Mouse (Mus musculus): ENCODE measurements around the gene Ube4b. TPM values are rescaled to one million over a fixed set of nuclear protein-coding genes. Genes with fewer than 3 reads are reported as not detected.
A peak's percentile ranks its signal among the peaks of the same experiment; 100 is the strongest.

Gene Ube4b
- polyA plus RNA-seq, 1 experiment, result 36.5 TPM

DNA sequence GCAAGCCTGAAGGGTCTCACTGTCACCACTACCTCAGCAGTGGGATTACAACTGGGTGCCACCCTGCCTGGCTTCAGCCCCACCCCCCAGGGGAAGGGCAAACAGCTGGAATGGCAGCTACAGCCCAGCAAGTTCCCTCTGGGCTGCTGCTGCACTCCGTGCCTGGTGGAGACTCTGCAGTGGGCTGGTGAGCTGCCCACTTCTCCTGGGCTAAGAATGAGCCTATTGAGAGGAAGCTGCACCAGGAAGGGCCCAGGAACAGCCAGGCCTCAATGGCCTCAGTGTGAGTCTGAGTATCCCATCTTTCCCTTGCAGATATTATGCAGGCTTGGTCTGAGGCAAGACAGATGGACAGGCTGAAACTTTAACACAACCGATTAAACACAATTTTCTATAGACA, 88.4 kb downstream of the Ube4b start:
- Histone ChIP-seq H3K4me3 (ENCODE audit: control insufficient read depth, low read depth, low read length) (no peak overlapping the region), H3K27ac (ENCODE audit: control insufficient read depth, insufficient read depth, low read depth, low read length) (no peak overlapping the region), H3K4me1 (ENCODE audit: control insufficient read depth, insufficient read depth, low read length) (no peaks in the 10 kb centered on the region; the same call in 1 of the 2 replicates), H3K36me3 (ENCODE audit: control insufficient read depth, insufficient read depth, low read length) (peaks cover 9% of the 10 kb centered on the region), H3K27me3 (ENCODE audit: control insufficient read depth, insufficient read depth, low read length) (no peaks in the 10 kb centered on the region)
- no peak for TF ChIP-seq POLR2A (IDR thresholded peaks at IDR 0.05; ENCODE audit: control insufficient read depth, low read depth, low read length)
- no peak for TF ChIP-seq CTCF (IDR thresholded peaks at IDR 0.05; ENCODE audit: control insufficient read depth, insufficient read depth, insufficient replicate concordance, low read depth, low read length)

- H3K36me3 ChIP-seq (ENCODE audit: control insufficient read depth, insufficient read depth, low read length), result peaks cover 9% of the 10 kb centered on the region
- H3K4me1 ChIP-seq (ENCODE audit: control insufficient read depth, insufficient read depth, low read length), result no peaks in the 10 kb centered on the region; the same call in 1 of the 2 replicates
- H3K27ac ChIP-seq (ENCODE audit: control insufficient read depth, insufficient read depth, low read depth, low read length), result no peak overlapping the region
- TF ChIP-seq CTCF (IDR thresholded peaks at IDR 0.05; ENCODE audit: control insufficient read depth, insufficient read depth, insufficient replicate concordance, low read depth, low read length), result no peak; the same call in 1 of the 2 replicates
- peak; percentile 17; the same call in 1 of the 2 replicates for TF ChIP-seq POLR2A (IDR thresholded peaks at IDR 0.05; ENCODE audit: control insufficient read depth, low read depth, low read length)
- peak overlapping the region; percentile 27 for H3K4me3 ChIP-seq (ENCODE audit: control insufficient read depth, low read depth, low read length)
- H3K27me3 ChIP-seq (ENCODE audit: control insufficient read depth, insufficient read depth, low read length), result no peaks in the 10 kb centered on the region
Observed at GRCm38 (mm10) chr4:149337353-149337752, 89.2 kb downstream of the Ube4b start.

GRCm38 (mm10) chr4:149336302-149336701, 90.2 kb downstream of the Ube4b start:
- Histone ChIP-seq H3K4me3 (ENCODE audit: control insufficient read depth, low read depth, low read length) (peak overlapping the region; percentile 87), H3K27ac (ENCODE audit: control insufficient read depth, insufficient read depth, low read depth, low read length) (no peak overlapping the region; the same call in 1 of the 2 replicates), H3K4me1 (ENCODE audit: control insufficient read depth, insufficient read depth, low read length) (no peaks in the 10 kb centered on the region; the same call in 1 of the 2 replicates), H3K36me3 (ENCODE audit: control insufficient read depth, insufficient read depth, low read length) (peaks cover 9% of the 10 kb centered on the region), H3K27me3 (ENCODE audit: control insufficient read depth, insufficient read depth, low read length) (no peaks in the 10 kb centered on the region)
- TF ChIP-seq POLR2A (IDR thresholded peaks at IDR 0.05; ENCODE audit: control insufficient read depth, low read depth, low read length) (no peak), CTCF (IDR thresholded peaks at IDR 0.05; ENCODE audit: control insufficient read depth, insufficient read depth, insufficient replicate concordance, low read depth, low read length) (no peak)

GRCm38 (mm10) chr4:149334881-149335280, 91.7 kb downstream of the Ube4b start:
- H3K27me3 ChIP-seq (ENCODE audit: control insufficient read depth, insufficient read depth, low read length), result no peaks in the 10 kb centered on the region
- peak overlapping the region; percentile 87 for H3K4me3 ChIP-seq (ENCODE audit: control insufficient read depth, low read depth, low read length)
- TF ChIP-seq POLR2A (IDR thresholded peaks at IDR 0.05; ENCODE audit: control insufficient read depth, low read depth, low read length) (no peak), CTCF (IDR thresholded peaks at IDR 0.05; ENCODE audit: control insufficient read depth, insufficient read depth, insufficient replicate concordance, low read depth, low read length) (no peak)
- H3K27ac ChIP-seq (ENCODE audit: control insufficient read depth, insufficient read depth, low read depth, low read length), result peak overlapping the region; percentile 76
- no peaks in the 10 kb centered on the region; the same call in 1 of the 2 replicates for H3K4me1 ChIP-seq (ENCODE audit: control insufficient read depth, insufficient read depth, low read length)
- H3K36me3 ChIP-seq (ENCODE audit: control insufficient read depth, insufficient read depth, low read length), result peaks cover 11% of the 10 kb centered on the region

- Histone ChIP-seq H3K4me1 (ENCODE audit: control insufficient read depth, insufficient read depth, low read length) (no peaks in the 10 kb centered on the region; the same call in 1 of the 2 replicates), H3K27me3 (ENCODE audit: control insufficient read depth, insufficient read depth, low read length) (no peaks in the 10 kb centered on the region), H3K36me3 (ENCODE audit: control insufficient read depth, insufficient read depth, low read length) (peaks cover 12% of the 10 kb centered on the region), H3K27ac (ENCODE audit: control insufficient read depth, insufficient read depth, low read depth, low read length) (no peak overlapping the region), H3K4me3 (ENCODE audit: control insufficient read depth, low read depth, low read length) (peak overlapping the region; percentile 51)
- TF ChIP-seq CTCF (IDR thresholded peaks at IDR 0.05; ENCODE audit: control insufficient read depth, insufficient read depth, insufficient replicate concordance, low read depth, low read length) (no peak), POLR2A (IDR thresholded peaks at IDR 0.05; ENCODE audit: control insufficient read depth, low read depth, low read length) (no peak)
Observed at GRCm38 (mm10) chr4:149332726-149333125, 93.8 kb downstream of the Ube4b start.

DNA sequence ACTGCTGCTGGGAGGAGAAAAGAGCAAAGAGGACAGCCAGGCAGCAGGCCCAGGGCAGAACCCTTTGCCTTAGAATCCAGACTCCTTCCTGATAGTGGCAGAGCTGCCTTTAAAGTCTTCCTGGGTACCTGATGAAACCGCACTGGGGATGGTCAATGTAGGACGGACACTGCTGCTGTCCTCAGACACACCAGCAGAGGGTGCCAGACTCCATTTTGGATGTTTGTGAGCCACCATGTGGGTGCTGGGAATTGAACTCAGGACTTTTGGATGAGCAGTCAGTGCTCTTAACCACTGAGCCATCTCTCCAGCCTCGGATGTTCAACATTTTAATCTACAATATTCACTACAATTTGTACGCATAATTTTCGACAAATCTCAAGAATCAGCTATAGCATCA, 96.1 kb downstream of the Ube4b start:
- H3K27ac ChIP-seq (ENCODE audit: control insufficient read depth, insufficient read depth, low read depth, low read length), result no peak overlapping the region
- no peak overlapping the region for H3K4me3 ChIP-seq (ENCODE audit: control insufficient read depth, low read depth, low read length)
- H3K36me3 ChIP-seq (ENCODE audit: control insufficient read depth, insufficient read depth, low read length), result peaks cover 12% of the 10 kb centered on the region
- no peak for TF ChIP-seq POLR2A (IDR thresholded peaks at IDR 0.05; ENCODE audit: control insufficient read depth, low read depth, low read length)
- H3K27me3 ChIP-seq (ENCODE audit: control insufficient read depth, insufficient read depth, low read length), result no peaks in the 10 kb centered on the region
- no peaks in the 10 kb centered on the region for H3K4me1 ChIP-seq (ENCODE audit: control insufficient read depth, insufficient read depth, low read length)

DNA sequence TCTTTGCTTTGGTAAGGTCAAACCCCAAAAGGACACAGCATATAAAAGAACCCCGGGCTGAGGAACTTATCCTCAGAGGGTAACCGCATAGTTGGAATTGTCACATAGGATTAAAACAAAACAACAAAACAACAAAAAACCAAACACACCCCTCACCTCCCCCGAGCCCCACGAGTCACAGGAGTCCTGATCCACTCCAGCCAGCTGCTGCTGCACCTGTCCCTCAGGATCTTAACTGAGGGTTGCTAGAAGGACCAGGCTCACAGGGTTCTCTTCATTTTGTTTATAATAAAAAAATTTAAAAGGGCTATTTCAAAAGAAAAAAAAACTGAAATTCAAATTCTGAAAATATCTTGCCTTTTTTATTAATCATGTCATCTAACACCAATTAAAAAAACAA, 97.8 kb downstream of the Ube4b start:
- TF ChIP-seq POLR2A (IDR thresholded peaks at IDR 0.05; ENCODE audit: control insufficient read depth, low read depth, low read length) (no peak), CTCF (IDR thresholded peaks at IDR 0.05; ENCODE audit: control insufficient read depth, insufficient read depth, insufficient replicate concordance, low read depth, low read length) (no peak)
- Histone ChIP-seq H3K4me3 (ENCODE audit: control insufficient read depth, low read depth, low read length) (no peak overlapping the region), H3K27ac (ENCODE audit: control insufficient read depth, insufficient read depth, low read depth, low read length) (no peak overlapping the region), H3K27me3 (ENCODE audit: control insufficient read depth, insufficient read depth, low read length) (no peaks in the 10 kb centered on the region), H3K4me1 (ENCODE audit: control insufficient read depth, insufficient read depth, low read length) (peaks cover under 1% of the 10 kb centered on the region; the same call in 1 of the 2 replicates), H3K36me3 (ENCODE audit: control insufficient read depth, insufficient read depth, low read length) (peaks cover 3% of the 10 kb centered on the region; the same call in 1 of the 2 replicates)
